Mouse (Mus musculus) hindbrain, embryonic 11.5 days (tissue): Measurements from ENCODE around the gene Ptrh2. TPM values are rescaled to one million over a fixed set of nuclear protein-coding genes. Genes with fewer than 3 reads are reported as not detected.

Source experiments
- ATAC-seq: fragments of 200-750 bp; cut with Nextera tagmentation; 2 replicates; pipeline ENCODE4 v1.8.0; 2017; ENCODE audit warnings: mild to moderate bottlenecking, moderate TSS enrichment, moderate library complexity; ENCODE audit not compliant: low FRiP score
- DNase-seq: peaks from one replicate; pipeline ENCODE4 v3.0.0-alpha.2; 2015; ENCODE audit warnings: low spot score
- H3K27ac ChIP-seq: fragments of 300-500 bp; sonication (generic); 2 replicates; pipeline ENCODE4 v1.5.1; 2014; ENCODE audit warnings: mild to moderate bottlenecking, low read depth, low read length
- H3K27me3 ChIP-seq: fragments of 300-500 bp; sonication (generic); 2 replicates; pipeline ENCODE4 v1.6.1; 2014; ENCODE audit warnings: mild to moderate bottlenecking, low read length, moderate library complexity, mixed read lengths; ENCODE audit not compliant: control insufficient read depth, insufficient read depth
- H3K36me3 ChIP-seq: fragments of 300-500 bp; sonication (generic); 2 replicates; pipeline ENCODE4 v1.6.1; 2014; ENCODE audit warnings: mild to moderate bottlenecking, low read length, moderate library complexity, mixed read lengths; ENCODE audit not compliant: control insufficient read depth, insufficient read depth
- H3K4me1 ChIP-seq: fragments of 300-500 bp; sonication (generic); replicated peaks from 2 replicates; pipeline ENCODE4 v1.6.1; 2014; ENCODE audit warnings: low read length, mixed read lengths; ENCODE audit not compliant: control insufficient read depth, insufficient read depth
- H3K4me2 ChIP-seq: fragments of 300-500 bp; sonication (generic); replicated peaks from 2 replicates; pipeline ENCODE4 v1.6.1; 2014; ENCODE audit warnings: mild to moderate bottlenecking, low read depth, low read length
- H3K4me3 ChIP-seq: fragments of 300-500 bp; sonication (generic); 2 replicates; pipeline ENCODE4 v1.5.1; 2014; ENCODE audit warnings: low read depth, low read length
- H3K9ac ChIP-seq: fragments of 300-500 bp; sonication (generic); 2 replicates; pipeline ENCODE4 v1.6.1; 2014; ENCODE audit warnings: low read depth, low read length
- H3K9me3 ChIP-seq: fragments of 300-500 bp; sonication (generic); 2 replicates; pipeline ENCODE4 v1.6.1; 2016; ENCODE audit warnings: low read length; ENCODE audit not compliant: control insufficient read depth
- WGBS: fragments of 180-500 bp; shearing (Covaris S2); extraction: QIAGEN DNeasy Blood & Tissue Kit; methylation state at CpG from one replicate; pipeline ENCODE4 v1.1.7; 2014; 5-methylcytosine and 5-hydroxymethylcytosine counted together
- polyA plus RNA-seq: library from polyadenylated mRNA; unstranded; fragments of >200 nt; fragmentation: Nextera tagmentation; extraction: Ambion mirVana; gene quantifications from 2 replicates; pipeline ENCODE4 v1.2.1, GENCODE M21; 2014

Ptrh2 gene
- 40.3 and 42.4 TPM in 2 replicates for polyA plus RNA-seq

DNA sequence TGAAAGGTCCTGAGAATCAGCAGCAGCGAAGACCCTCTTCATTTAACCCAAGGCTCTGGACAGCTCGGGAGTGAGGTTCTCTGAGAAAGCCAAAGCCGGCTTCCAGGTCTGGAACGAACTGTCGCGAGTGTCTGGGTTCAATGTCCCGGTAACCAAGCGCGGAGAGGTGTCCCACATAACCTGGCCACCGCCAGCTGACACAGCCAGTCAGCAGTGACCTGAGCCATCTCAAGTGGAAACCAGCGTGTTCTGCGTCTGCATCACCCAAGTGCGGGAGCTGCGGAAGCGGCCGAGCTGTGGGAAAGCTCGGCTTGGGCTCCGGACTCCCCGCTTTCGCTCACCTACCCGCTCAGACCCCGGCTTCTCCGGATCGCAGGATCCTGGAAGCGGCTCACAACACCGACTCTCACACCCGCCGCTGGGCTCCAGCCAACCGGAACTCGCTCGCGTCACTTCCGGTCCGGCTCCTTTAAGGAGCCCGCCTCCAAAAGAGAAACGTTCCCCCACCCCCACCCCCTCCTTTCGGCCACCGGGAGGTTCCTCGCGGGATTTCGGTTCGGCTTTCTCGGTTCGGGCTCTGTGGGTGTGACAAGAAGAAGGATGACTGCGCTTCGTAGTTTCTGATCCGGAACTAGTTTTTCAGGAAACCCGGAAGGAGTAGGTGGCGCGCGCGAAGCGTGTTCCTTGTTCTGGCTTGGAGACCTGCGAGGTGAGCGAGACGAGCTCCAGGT, at the start of gene Ptrh2, which contains the start of gene Vmp1:
Ptrh2 (plus strand) TSS at position 591 of the 731 bp plus-strand sequence.
Vmp1 (minus strand) TSS at position 442 of the 731 bp plus-strand sequence.
- H3K4me3 ChIP-seq, result peak within 1 kb of the TSS; percentile 76
- under 1% methylated on average over 56 of the region's 56 CpGs for WGBS
- H3K27me3 ChIP-seq, result no peaks in the 10 kb centered on the region
- no peaks in the 10 kb centered on the region for H3K9me3 ChIP-seq
- no peaks in the 10 kb centered on the region; the same call in 1 of the 2 replicates for H3K4me1 ChIP-seq
- peak within 1 kb of the TSS; percentile 80 for H3K27ac ChIP-seq
- no peaks in the 10 kb centered on the region for H3K36me3 ChIP-seq
- H3K4me2 ChIP-seq, result peak within 1 kb of the TSS; percentile 52
- ATAC-seq (peak; percentile 95), DNase-seq (peak; percentile 97)
- peak within 1 kb of the TSS; percentile 83 for H3K9ac ChIP-seq

GRCm38 (mm10) chr11:86634396-86634795, 49.4 kb upstream of the Ptrh2 start:
- Histone ChIP-seq H3K9ac (no peak overlapping the region), H3K4me3 (no peak overlapping the region), H3K4me2 (no peak overlapping the region), H3K27ac (no peak overlapping the region), H3K36me3 (no peaks in the 10 kb centered on the region; the same call in 1 of the 2 replicates), H3K9me3 (no peaks in the 10 kb centered on the region), H3K27me3 (no peaks in the 10 kb centered on the region), H3K4me1 (no peaks in the 10 kb centered on the region)
- no peak for ATAC-seq
- no peak for DNase-seq
- WGBS, result 95% methylated on average over 6 of the region's 6 CpGs

DNA sequence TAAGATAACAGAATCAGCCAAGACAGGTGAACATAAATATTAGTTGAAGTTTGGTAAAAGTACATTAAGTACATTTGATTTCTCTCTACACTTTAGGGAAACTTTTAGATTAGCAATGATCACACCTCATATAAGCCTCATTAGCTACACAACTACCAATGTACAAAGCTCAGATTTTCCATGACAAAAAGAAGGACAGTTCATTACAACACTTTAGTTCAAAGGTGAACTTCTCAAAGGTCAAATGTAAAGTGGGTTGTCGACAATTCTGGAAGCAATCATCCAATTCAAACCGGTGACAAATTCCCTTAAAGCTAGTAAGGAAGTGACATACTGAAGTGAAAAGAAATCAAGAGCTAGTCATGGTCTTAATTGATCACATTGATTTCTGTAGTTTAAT, 46.1 kb upstream of the Ptrh2 start:
- no peak overlapping the region for H3K27ac ChIP-seq
- H3K4me1 ChIP-seq, result no peaks in the 10 kb centered on the region
- H3K27me3 ChIP-seq, result no peaks in the 10 kb centered on the region
- 82% methylated on average over 2 of the region's 2 CpGs for WGBS
- no peak overlapping the region for H3K4me2 ChIP-seq
- H3K9ac ChIP-seq, result no peak overlapping the region
- DNase-seq, result no peak
- H3K36me3 ChIP-seq, result no peaks in the 10 kb centered on the region; the same call in 1 of the 2 replicates
- H3K4me3 ChIP-seq, result no peak overlapping the region
- H3K9me3 ChIP-seq, result no peaks in the 10 kb centered on the region
- ATAC-seq, result no peak

DNA sequence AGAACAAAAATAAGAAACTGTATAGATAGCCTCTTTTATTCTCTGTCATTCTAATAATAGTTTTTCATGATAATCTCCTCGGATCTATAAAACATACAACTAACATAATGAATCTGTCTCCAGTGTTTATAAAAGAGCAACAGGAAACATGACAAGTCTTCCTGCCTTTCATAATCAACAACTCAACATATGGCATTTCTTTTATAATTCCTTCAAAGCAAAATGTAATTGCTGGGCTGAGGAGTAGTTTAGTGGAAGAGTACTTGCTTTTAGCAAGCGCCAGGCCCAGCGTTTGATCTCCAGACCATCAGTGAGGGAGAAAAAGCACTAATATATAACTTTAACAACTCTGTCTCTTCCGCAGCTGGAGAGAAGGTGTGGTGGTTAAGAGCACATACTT, 42.1 kb upstream of the Ptrh2 start:
- Histone ChIP-seq H3K9ac (no peak overlapping the region), H3K36me3 (no peaks in the 10 kb centered on the region), H3K4me3 (no peak overlapping the region), H3K4me1 (no peaks in the 10 kb centered on the region), H3K9me3 (no peaks in the 10 kb centered on the region), H3K27ac (no peak overlapping the region), H3K4me2 (no peak overlapping the region), H3K27me3 (no peaks in the 10 kb centered on the region)
- ATAC-seq (no peak), DNase-seq (no peak)
- 92% methylated on average over 4 of the region's 4 CpGs for WGBS

- Histone ChIP-seq H3K36me3 (no peaks in the 10 kb centered on the region), H3K4me1 (no peaks in the 10 kb centered on the region), H3K9ac (no peak overlapping the region), H3K4me2 (no peak overlapping the region), H3K9me3 (no peaks in the 10 kb centered on the region), H3K4me3 (no peak overlapping the region), H3K27ac (no peak overlapping the region), H3K27me3 (no peaks in the 10 kb centered on the region)
- DNase-seq, result no peak
- 96% methylated on average over 4 of the region's 4 CpGs for WGBS
- no peak for ATAC-seq
Measured at GRCm38 (mm10) chr11:86644553-86644952, 39.2 kb upstream of the Ptrh2 start.

- no peaks in the 10 kb centered on the region for H3K9me3 ChIP-seq
- H3K4me1 ChIP-seq, result no peaks in the 10 kb centered on the region
- no peak overlapping the region for H3K4me2 ChIP-seq
- H3K9ac ChIP-seq, result no peak overlapping the region
- no peaks in the 10 kb centered on the region for H3K36me3 ChIP-seq
- DNase-seq, result peak; percentile 19
- H3K4me3 ChIP-seq, result no peak overlapping the region
- no peak overlapping the region for H3K27ac ChIP-seq
- no peak for ATAC-seq
- WGBS, result 64% methylated on average over 7 of the region's 7 CpGs
- H3K27me3 ChIP-seq, result no peaks in the 10 kb centered on the region
Measured at GRCm38 (mm10) chr11:86646136-86646834, 37.5 kb upstream of the Ptrh2 start.

DNA sequence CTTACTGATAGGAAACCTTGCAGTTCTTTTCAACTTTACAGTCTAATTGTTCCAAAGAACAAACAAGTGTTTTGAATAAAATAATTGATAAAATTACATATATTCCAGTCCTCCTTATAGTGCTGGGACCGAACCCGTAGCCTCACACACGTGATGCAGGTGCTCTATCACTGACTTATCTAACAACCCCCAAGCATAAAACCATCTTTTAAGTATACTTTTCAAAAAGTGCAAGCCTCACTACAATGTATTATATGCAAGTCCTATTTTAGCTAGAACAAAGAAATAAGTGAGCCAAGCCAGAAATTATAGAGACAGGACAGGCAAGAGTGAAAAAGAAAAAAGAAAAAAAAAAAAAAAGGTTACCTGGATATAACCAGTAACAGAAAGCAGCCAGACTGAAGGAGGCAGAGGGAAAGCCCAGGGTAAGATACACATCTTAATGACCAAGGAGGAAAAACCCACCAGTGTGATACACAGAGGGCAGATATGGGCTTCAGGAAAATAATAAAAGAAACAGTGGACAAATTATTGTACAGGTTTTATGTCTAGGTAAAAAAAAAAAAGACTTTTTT, 36.8 kb upstream of the Ptrh2 start:
- DNase-seq (no peak), ATAC-seq (no peak)
- Histone ChIP-seq H3K9me3 (no peaks in the 10 kb centered on the region), H3K4me1 (no peaks in the 10 kb centered on the region), H3K4me2 (no peak overlapping the region), H3K4me3 (no peak overlapping the region), H3K27me3 (no peaks in the 10 kb centered on the region), H3K9ac (no peak overlapping the region), H3K27ac (no peak overlapping the region), H3K36me3 (no peaks in the 10 kb centered on the region)
- 91% methylated on average over 3 of the region's 3 CpGs for WGBS

DNA sequence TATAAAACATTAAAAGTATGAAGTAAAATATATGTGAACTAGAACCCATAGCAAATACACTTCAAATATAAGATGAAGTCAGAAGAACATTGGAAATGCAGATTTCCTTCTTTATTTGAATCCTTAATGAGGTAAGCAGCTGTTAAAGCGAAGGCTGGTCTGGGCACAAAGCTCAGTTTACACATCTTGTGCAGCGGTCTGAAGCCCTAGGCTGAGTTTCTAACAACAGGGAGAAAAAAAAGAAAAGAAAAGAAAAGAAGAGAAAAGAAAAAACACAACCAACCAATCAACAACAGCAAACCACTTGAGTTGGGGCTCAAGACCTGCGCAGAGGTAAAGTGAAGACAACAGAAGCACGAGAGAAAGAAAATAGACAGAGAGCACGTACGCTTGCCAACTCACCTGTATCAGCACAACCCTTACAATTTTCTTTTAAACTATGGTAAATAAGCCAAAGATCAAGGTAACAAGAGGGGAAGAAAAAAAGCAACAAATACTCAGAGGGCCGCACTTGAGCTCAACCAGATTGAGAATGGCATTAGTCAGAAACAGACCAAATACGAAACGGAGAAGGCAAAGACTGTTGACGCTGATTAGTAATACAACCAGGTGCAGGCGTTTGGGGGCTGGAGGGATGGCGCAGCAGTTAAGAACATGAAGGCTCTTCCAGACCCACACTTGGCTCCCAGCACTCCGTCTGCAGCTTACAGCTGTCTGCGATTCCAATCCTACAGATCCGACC, 35.9 kb upstream of the Ptrh2 start:
- H3K4me2 ChIP-seq, result no peak overlapping the region
- ATAC-seq (no peak), DNase-seq (no peak)
- no peak overlapping the region for H3K4me3 ChIP-seq
- H3K4me1 ChIP-seq, result no peaks in the 10 kb centered on the region
- no peaks in the 10 kb centered on the region for H3K27me3 ChIP-seq
- H3K9ac ChIP-seq, result no peak overlapping the region
- no peak overlapping the region for H3K27ac ChIP-seq
- WGBS, result 80% methylated on average over 15 of the region's 15 CpGs
- H3K9me3 ChIP-seq, result no peaks in the 10 kb centered on the region
- H3K36me3 ChIP-seq, result no peaks in the 10 kb centered on the region
